Mouse (Mus musculus): Measurements from ENCODE around the gene Ergic1.

DNA sequence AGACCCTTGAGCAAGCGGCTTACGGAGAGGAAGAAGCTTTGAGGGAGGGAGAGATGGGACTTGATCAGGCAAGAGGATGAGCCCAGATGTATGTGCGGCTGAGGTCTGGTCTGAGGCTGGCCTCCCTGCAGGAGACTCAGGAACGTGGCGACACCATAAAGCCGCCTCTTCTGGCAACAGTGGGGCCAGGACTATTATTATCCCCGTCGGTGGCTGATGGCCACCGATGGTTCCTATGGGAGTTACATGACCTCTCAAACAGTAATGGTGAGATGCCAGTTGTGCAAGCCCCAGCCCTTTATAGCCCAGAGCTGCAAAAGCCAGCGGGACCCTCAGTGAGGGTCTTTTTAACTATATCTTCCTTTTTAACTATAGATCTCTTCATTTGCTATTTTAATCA, 63.7 kb downstream of the Ergic1 start:
- TF ChIP-seq GATA1 (IDR thresholded peaks at IDR 0.05; ENCODE audit: borderline replicate concordance, low read length): no peak
- TF ChIP-seq FLI1 (IDR thresholded peaks at IDR 0.05; ENCODE audit: low read length): no peak
